In genomic region chr1:136909494-136910037, GRCm38 (mm10) we compare ENCODE assay signal across 23 mouse cellular contexts. TPM values are rescaled to one million over a fixed set of nuclear protein-coding genes. Genes with fewer than 3 reads are reported as not detected.
DNase-seq lines count a peak whose midpoint lies in the region; ATAC-seq and TF ChIP-seq lines count a peak whose summit lies in the region.
"Had no signal": no experiment of that assay in that cellular context is flagged by ENCODE, and none has a peak within 500 bp of the region (broad histone marks: within the 10 kb centered on the region; RNA-seq: fewer than 3 reads in every experiment).

No protein-coding gene starts in this region.

- intact Hi-C loops in gastrocnemius, adult 2 months (cut with DNase I): no loop called here

- H3K27me3 ChIP-seq in forebrain, embryonic 12.5 days: peaks cover 59% of the 10 kb centered on the region
- peaks cover 79% of the 10 kb centered on the region for H3K27me3 ChIP-seq in forebrain, embryonic 10.5 days (ENCODE audit: poor library complexity, severe bottlenecking)
- no peaks in the 10 kb centered on the region for H3K27me3 ChIP-seq in liver, postnatal 0 days (ENCODE audit: insufficient read depth, low read length)
- no peaks in the 10 kb centered on the region for H3K27me3 ChIP-seq in liver, embryonic 11.5 days (replicated peaks; ENCODE audit: control insufficient read depth, insufficient read depth, low read length)
- no peaks in the 10 kb centered on the region for H3K27me3 ChIP-seq in embryonic facial prominence, embryonic 15.5 days
- H3K27me3 ChIP-seq: hindbrain, embryonic 12.5 days; hindbrain, embryonic 15.5 days had no signal

- H3K27ac ChIP-seq in forebrain, embryonic 12.5 days: no peak overlapping the region
- H3K27ac ChIP-seq in forebrain, embryonic 10.5 days: no peak overlapping the region
- H3K27ac ChIP-seq in liver, postnatal 0 days (ENCODE audit: low read depth): peak overlapping the region; percentile 19; the same call in 1 of the 2 replicates
- no peak overlapping the region for H3K27ac ChIP-seq in liver, embryonic 11.5 days (ENCODE audit: low read depth, low read length)
- no peak overlapping the region for H3K27ac ChIP-seq in embryonic facial prominence, embryonic 15.5 days (replicated peaks)
- no peak overlapping the region for H3K27ac ChIP-seq in gastrocnemius, adult 2 months
- H3K27ac ChIP-seq: hindbrain, embryonic 12.5 days; hindbrain, embryonic 15.5 days had no signal

- no peaks in the 10 kb centered on the region for H3K4me1 ChIP-seq in forebrain, embryonic 12.5 days
- peaks cover 11% of the 10 kb centered on the region for H3K4me1 ChIP-seq in forebrain, embryonic 10.5 days
- H3K4me1 ChIP-seq in liver, postnatal 0 days (ENCODE audit: insufficient read depth): peaks cover 3% of the 10 kb centered on the region; the same call in 1 of the 2 replicates
- no peaks in the 10 kb centered on the region for H3K4me1 ChIP-seq in liver, embryonic 11.5 days (replicated peaks; ENCODE audit: control insufficient read depth, insufficient read depth, low read length)
- no peaks in the 10 kb centered on the region for H3K4me1 ChIP-seq in embryonic facial prominence, embryonic 15.5 days
- H3K4me1 ChIP-seq: hindbrain, embryonic 12.5 days; hindbrain, embryonic 15.5 days had no signal

- no peaks in the 10 kb centered on the region for H3K9me3 ChIP-seq in forebrain, embryonic 12.5 days
- H3K9me3 ChIP-seq in forebrain, embryonic 10.5 days: no peaks in the 10 kb centered on the region
- H3K9me3 ChIP-seq in liver, postnatal 0 days (ENCODE audit: low read length): no peaks in the 10 kb centered on the region
- H3K9me3 ChIP-seq in liver, embryonic 11.5 days (ENCODE audit: control insufficient read depth, low read length): no peaks in the 10 kb centered on the region
- no peaks in the 10 kb centered on the region for H3K9me3 ChIP-seq in embryonic facial prominence, embryonic 15.5 days (replicated peaks)
- H3K9me3 ChIP-seq: hindbrain, embryonic 12.5 days; hindbrain, embryonic 15.5 days had no signal

- no peak overlapping the region for H3K4me3 ChIP-seq in forebrain, embryonic 12.5 days (replicated peaks)
- H3K4me3 ChIP-seq in forebrain, embryonic 10.5 days: no peak overlapping the region
- no peak overlapping the region for H3K4me3 ChIP-seq in liver, postnatal 0 days (ENCODE audit: low read depth, low read length)
- H3K4me3 ChIP-seq in liver, embryonic 11.5 days (ENCODE audit: low read depth, low read length): no peak overlapping the region
- H3K4me3 ChIP-seq in embryonic facial prominence, embryonic 15.5 days (replicated peaks): no peak overlapping the region
- no peak overlapping the region for H3K4me3 ChIP-seq in gastrocnemius, adult 2 months
- H3K4me3 ChIP-seq: hindbrain, embryonic 12.5 days; hindbrain, embryonic 15.5 days had no signal

- H3K36me3 ChIP-seq in forebrain, embryonic 12.5 days (replicated peaks): no peaks in the 10 kb centered on the region
- no peaks in the 10 kb centered on the region for H3K36me3 ChIP-seq in forebrain, embryonic 10.5 days (replicated peaks)
- no peaks in the 10 kb centered on the region for H3K36me3 ChIP-seq in liver, postnatal 0 days (replicated peaks; ENCODE audit: insufficient read depth, low read length)
- H3K36me3 ChIP-seq in liver, embryonic 11.5 days (ENCODE audit: control insufficient read depth, insufficient read depth, low read length): no peaks in the 10 kb centered on the region
- no peaks in the 10 kb centered on the region for H3K36me3 ChIP-seq in embryonic facial prominence, embryonic 15.5 days
- H3K36me3 ChIP-seq: hindbrain, embryonic 12.5 days; hindbrain, embryonic 15.5 days had no signal

- H3K9ac ChIP-seq in forebrain, embryonic 12.5 days: no peak overlapping the region
- no peak overlapping the region for H3K9ac ChIP-seq in liver, postnatal 0 days (replicated peaks)
- no peak overlapping the region for H3K9ac ChIP-seq in liver, embryonic 11.5 days (ENCODE audit: low read depth, low read length)
- H3K9ac ChIP-seq in embryonic facial prominence, embryonic 15.5 days: no peak overlapping the region
- H3K9ac ChIP-seq: hindbrain, embryonic 12.5 days; hindbrain, embryonic 15.5 days had no signal

- H3K4me2 ChIP-seq in forebrain, embryonic 12.5 days: no peak overlapping the region
- H3K4me2 ChIP-seq in liver, postnatal 0 days (ENCODE audit: low read depth, low read length): no peak overlapping the region
- H3K4me2 ChIP-seq in liver, embryonic 11.5 days: no peak overlapping the region
- no peak overlapping the region for H3K4me2 ChIP-seq in embryonic facial prominence, embryonic 15.5 days (replicated peaks)
- H3K4me2 ChIP-seq: heart, embryonic 11.5 days; hindbrain, embryonic 12.5 days; hindbrain, embryonic 15.5 days had no signal

- no peak for TF ChIP-seq CTCF in liver, postnatal 0 days (IDR thresholded peaks at IDR 0.05; ENCODE audit: low read depth)
- TF ChIP-seq CTCF in gastrocnemius, adult 2 months (IDR thresholded peaks at IDR 0.05): no peak

- WGBS in forebrain, embryonic 12.5 days: 51% methylated on average over 6 of the region's 6 CpGs
- WGBS in forebrain, embryonic 10.5 days: 76% methylated on average over 6 of the region's 6 CpGs
- WGBS in liver, postnatal 0 days (ENCODE audit: insufficient replicate concordance): 83% methylated on average over 6 of the region's 6 CpGs
- WGBS in liver, embryonic 11.5 days: 85% methylated on average over 6 of the region's 6 CpGs
- WGBS in embryonic facial prominence, embryonic 15.5 days: 76% methylated on average over 6 of the region's 6 CpGs

- ATAC-seq in forebrain, embryonic 12.5 days (ENCODE audit: low FRiP score): peak; percentile 64; the same call in 1 of the 2 replicates
- ATAC-seq in liver, postnatal 0 days: no peak
- no peak for ATAC-seq in liver, embryonic 11.5 days (replicated peaks; ENCODE audit: low FRiP score)
- ATAC-seq in embryonic facial prominence, embryonic 15.5 days (ENCODE audit: insufficient number of reproducible peaks, low FRiP score, low TSS enrichment, low read depth): peak; percentile 34; the same call in 1 of the 2 replicates
- ATAC-seq: activated CD4-positive, CD25-positive, alpha-beta regulatory T cell, adult 4 months; CD4-positive, CD25-positive, alpha-beta regulatory T cell, adult 4 months had no signal

- TF ChIP-seq EP300 in liver, postnatal 0 days (IDR thresholded peaks at IDR 0.05; ENCODE audit: low read depth): no peak

- DNase-seq in forebrain, embryonic 10.5 days (ENCODE audit: extremely low spot score, low spot score): no peak
- no peak for DNase-seq in liver, postnatal 0 days
- no peak for DNase-seq in liver, embryonic 11.5 days (ENCODE audit: low spot score)
- no peak for DNase-seq in gastrocnemius, adult 2 months
- no peak for DNase-seq in cerebellum, adult 9-10 months
- DNase-seq: adrenal gland, adult 8-10 months; adrenal gland, postnatal 25 days; cerebellum, adult 18-20 months; cerebellum, adult 9-11 months; cerebellum, postnatal 25 days; gastrocnemius, postnatal 14 days; heart, adult 11 months; kidney, adult 2 months had no signal

RNA-seq across cellular contexts. Expression of gene Nr5a2, which starts 50.7 kb away (rescaled TPM):
- polyA plus RNA-seq in forebrain, embryonic 12.5 days (2016; fragmentation: Nextera tagmentation; extraction: Ambion mirVana): 0.64 and 0.77 TPM in 2 replicates
- 0.20 and 0.24 TPM in 2 replicates for polyA plus RNA-seq in forebrain, embryonic 10.5 days (2016; fragmentation: Nextera tagmentation; extraction: Ambion mirVana)
- 3.1 and 3.2 TPM in 2 replicates for polyA plus RNA-seq in liver, postnatal 0 days (2015; fragmentation: Nextera tagmentation; extraction: Ambion mirVana)
- 4.9 and 5.3 TPM in 2 replicates for polyA plus RNA-seq in liver, embryonic 11.5 days (2014; fragmentation: Nextera tagmentation; extraction: Ambion mirVana)
- 0.63 and 1.1 TPM in 2 replicates for polyA plus RNA-seq in embryonic facial prominence, embryonic 15.5 days (2015; fragmentation: Nextera tagmentation; extraction: Ambion mirVana)
- under 1 TPM; 0.11 to 0.26 TPM for total RNA-seq in gastrocnemius, adult 2 months (2021)
- total RNA-seq: common myeloid progenitor, adult 5-6 weeks; hematopoietic stem cell, adult 5-6 weeks had no signal
- polyA plus RNA-seq: C2C12 had no signal

Comparison
In these comparisons a context has a peak if more than half of its experiments do, and no peak if none do; other contexts are left out.
1. ATAC-seq: peak in forebrain, embryonic 12.5 days (single experiment) and embryonic facial prominence, embryonic 15.5 days (single experiment); none in liver, postnatal 0 days (single experiment) and liver, embryonic 11.5 days (single experiment).